Mouse (Mus musculus) megakaryocyte-erythroid progenitor cell, adult 5-6 weeks (primary cell): ENCODE data around the gene Tpp2. TPM values are rescaled to one million over a fixed set of nuclear protein-coding genes. Genes with fewer than 3 reads are reported as not detected.
A peak's percentile ranks its signal among the peaks of the same experiment; 100 is the strongest.

Source experiments
- ATAC-seq: replicated peaks from 2 replicates; pipeline ENCODE4 v1.8.0; 2016; ENCODE audit warnings: mild to moderate bottlenecking, inconsistent platforms; ENCODE audit not compliant: severe bottlenecking, poor library complexity, low FRiP score, low TSS enrichment
- total RNA-seq, 2 experiments: library from RNA; stranded (forward) in 1 of 2; stranded (reverse) in 1 of 2; fragments of 200-1000, 215-1000 nt in 1 of 2; fragments of >200 nt in 1 of 2; fragmentation: Nextera tagmentation in 1 of 2; gene quantifications; 2 replicates each; pipeline ENCODE4 v1.2.3; 2014 to 2017

Gene Tpp2
- total RNA-seq (2014; fragmentation: Nextera tagmentation) (73.5 and 86.8 TPM in 2 replicates), total RNA-seq (2017) (127 and 129 TPM in 2 replicates)

DNA sequence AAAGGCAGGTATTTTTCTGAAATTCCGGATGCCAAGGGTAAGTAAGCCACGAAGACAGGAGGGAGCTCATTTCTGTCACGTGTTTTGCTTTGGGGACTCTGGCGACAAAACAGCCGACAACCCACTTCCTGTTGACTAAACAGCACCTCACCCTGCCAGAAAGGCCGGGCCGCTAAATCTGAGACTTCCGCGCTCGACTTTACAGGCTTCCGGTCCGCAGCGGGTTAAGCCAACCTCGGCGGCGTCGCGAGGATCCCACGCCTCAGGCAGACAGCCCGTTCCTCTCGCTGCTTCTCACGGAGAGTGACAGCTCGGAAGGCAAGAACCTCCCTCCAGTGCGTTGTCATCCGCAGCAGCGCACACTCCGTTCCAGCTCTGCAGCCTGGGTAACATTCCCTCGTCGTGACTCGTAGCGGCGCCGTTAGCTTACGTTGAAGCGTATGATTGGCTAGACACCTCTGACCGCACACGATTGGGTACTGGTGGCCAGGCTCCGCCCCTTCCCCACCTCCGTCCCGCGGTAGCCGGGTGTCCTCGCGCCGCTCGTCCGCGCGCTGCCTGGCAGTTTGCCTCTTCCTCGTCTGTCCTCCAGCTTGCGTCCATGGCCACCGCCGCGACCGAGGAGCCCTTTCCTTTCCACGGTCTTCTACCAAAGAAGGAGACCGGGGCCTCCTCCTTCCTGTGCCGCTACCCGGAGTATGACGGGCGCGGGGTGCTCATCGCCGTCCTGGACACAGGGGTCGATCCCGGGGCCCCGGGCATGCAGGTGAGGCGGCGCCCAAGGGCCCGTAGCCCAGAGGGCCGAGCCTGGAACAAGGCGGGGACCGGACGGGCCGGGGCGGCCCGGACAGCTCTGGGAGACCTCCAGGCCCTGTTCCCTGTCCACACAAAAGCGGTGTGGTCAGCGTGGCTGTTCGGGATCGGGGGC is at the start of gene Tpp2:
Gene Tpp2, plus strand, starts transcription at position 160 of the 928 bp plus-strand sequence.
- peak; percentile 99 for ATAC-seq

DNA sequence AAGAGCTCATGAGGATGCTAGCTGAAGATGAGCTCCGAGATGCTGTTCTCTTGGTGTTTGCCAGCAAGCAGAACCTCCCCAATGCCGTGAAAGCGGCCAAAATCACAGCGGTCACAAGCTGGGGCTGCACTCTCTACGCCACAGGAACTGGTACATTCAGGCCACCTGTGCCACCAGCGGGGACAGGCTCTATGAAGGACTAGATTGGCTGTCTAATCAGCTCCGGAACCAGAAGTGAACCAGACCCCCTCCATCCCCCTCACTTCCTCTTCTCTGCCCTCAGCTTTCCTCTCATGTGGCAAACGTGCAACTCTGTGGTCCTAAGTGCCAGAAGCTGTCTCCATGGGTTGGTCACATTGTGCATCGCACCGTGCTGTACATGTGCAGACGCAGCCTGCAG is 45.1 kb upstream of the Tpp2 start:
- 0 out of 2 replicates have a peak, but pooled peaks have one; percentile 59 for ATAC-seq

DNA sequence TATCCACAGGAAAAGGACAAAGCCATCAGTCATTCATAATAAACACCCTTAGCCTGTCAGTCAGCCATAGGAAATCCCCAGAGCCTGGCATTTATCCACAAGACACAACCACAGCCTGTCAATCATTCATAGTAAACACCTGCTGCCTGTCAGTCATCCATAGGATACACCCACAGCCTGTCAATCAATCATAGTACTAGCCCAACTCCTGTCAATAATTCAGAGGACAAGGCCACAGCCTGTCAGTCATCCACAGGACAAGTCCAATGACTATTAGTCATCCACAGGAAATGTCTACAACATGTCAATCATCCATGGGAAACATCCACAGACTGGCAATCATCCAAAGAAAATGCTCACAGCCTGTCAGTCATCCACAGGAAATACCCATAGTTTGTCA is 37.7 kb upstream of the Tpp2 start:
- no peak for ATAC-seq

DNA sequence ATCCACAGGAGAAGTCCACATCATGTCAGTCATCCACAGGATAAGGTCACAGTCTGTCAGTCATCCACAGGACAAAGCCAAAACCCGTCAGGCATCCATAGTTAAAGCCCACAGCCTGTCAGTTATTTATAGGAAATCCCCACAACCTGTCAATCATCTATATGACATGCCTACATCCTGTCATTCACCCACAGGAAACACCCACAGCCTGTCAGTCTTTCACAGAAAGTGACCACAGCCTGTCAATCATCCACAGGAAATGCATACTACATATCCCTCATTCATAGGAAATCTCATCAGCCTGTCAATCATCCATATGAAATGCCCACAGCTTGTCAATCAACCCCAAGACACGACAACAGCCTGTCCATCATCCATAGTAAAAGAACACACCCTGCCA is 36.3 kb upstream of the Tpp2 start:
- ATAC-seq: no peak

DNA sequence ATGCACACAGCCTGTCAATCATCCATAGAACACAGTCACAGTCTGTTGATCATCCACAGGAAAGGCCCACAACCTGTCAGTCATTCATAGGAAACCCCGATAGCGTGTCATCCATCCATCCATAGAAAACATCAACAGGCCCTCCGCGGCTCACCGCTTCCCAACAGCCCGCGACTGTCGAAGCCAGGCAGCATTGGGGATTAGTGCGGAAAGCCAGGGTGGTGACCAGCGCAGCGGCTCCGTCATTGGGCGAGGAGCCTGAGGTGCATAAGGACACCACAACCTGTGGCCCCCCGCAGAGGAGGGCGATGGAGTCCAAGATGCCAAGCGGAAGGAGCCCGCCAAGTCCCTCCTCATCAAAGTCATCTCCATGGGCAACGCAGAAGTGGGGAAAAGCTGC is 35.5 kb upstream of the Tpp2 start:
- ATAC-seq: no peak

DNA sequence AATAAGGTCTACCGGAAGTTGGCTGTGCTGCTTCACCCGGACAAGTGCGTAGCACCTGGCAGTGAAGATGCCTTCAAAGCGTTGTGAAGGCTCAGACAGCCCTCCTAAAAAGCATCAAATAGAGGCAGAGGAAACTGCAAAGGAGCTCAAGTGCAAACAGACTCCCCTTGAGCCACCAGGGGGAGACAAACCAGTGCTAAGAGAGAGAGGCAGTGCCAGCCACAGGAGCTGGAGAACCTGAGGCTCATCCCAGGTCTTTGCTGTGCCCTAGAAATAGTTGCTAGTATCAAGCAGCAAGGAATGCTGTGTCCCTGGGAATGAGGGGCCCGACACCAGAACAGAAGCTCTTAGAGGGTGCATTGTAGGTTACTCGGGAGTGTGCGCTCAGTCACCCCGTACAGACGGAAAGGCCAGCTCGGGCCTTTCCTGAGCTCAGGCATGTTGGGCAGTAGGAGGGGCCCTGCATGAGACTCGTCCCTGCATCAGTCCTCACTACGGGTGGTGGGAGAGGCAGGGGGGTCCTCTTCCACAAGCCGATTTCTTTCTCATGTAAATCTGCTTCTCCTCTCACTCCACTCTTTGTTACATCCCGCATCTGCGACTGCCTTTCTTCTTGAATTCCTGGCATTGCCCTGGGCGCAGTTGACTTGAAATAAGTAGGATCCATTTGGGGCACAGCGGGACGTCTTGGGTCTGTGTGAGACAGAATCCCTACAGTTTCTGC is 34.3 kb upstream of the Tpp2 start:
- ATAC-seq: peak; percentile 79

DNA sequence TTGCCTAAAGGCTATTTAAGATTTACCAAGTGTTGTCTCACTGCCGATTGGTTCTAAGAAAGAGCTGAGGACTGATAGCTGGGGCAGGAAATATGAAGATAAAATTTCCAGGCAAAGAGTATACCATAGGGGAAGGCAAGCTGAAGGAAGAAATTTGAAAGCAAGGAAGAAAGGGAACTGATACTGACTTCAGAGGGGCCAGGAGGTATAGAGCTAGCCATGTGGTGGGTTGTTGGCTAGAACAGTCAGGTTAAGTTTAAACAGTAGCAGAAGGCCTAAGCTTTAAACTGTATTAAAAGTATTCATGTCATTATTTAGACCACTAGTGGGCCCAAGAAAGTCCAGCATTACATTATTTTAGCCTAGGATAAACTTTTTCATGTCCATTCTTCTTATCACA is 31.0 kb upstream of the Tpp2 start:
- ATAC-seq: no peak

DNA sequence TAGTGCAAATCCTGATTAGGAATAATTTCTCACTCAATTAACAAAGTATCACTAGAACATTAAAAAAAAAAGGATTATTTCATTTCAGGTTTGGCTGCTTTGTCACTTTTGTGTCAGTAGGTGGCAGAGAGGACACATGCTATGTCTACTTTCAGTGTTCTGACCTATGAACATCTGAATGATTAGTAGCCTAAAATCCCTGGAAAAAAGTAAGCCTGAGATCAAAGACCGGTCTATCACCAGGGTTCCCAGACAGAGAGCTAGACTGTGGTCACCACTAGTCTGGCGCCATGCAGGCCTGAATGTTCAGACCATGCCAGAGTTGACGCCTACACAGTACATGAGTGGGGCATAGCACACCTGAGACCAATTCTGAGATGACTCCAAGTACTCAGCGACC is 30.6 kb upstream of the Tpp2 start:
- ATAC-seq: 0 out of 2 replicates have a peak, but pooled peaks have one; percentile 30

DNA sequence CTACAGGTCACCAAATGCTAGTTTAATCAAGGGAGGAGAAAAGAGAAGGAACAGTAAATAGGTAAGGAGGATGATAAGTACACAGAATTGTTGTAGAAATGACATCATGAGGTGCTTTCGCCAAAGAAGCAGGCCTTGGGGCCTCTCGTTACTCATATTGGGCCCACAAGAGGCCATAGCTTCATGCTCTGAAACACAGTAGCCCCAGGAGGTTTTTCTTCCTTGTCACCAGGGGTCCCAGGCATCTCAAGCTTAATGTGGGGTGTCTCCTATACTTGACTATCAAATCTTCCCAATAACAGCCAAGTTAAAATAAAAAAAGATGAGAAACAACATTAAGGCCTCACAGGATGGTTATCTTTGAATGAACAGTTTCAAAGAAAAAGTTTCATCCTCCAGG is 18.0 kb upstream of the Tpp2 start:
- ATAC-seq: no peak

DNA sequence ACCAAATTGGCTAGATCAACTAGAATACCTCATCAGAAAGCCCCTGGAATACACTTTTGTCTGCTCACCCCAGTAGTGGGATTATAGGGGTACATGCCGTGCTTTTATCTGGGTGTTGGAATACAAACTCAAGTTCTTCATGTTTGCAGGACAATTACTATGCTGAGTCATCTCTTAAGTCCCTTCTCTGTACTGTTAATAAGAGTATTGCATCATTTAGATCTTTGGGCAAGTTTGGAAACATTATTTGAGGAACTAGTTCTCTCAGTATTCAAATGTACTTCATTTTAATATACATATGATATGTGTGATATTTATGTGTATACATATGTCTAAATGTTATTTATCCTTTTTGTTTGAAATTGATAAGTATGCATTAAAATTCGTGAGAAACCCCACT is 16.6 kb upstream of the Tpp2 start:
- ATAC-seq: no peak

DNA sequence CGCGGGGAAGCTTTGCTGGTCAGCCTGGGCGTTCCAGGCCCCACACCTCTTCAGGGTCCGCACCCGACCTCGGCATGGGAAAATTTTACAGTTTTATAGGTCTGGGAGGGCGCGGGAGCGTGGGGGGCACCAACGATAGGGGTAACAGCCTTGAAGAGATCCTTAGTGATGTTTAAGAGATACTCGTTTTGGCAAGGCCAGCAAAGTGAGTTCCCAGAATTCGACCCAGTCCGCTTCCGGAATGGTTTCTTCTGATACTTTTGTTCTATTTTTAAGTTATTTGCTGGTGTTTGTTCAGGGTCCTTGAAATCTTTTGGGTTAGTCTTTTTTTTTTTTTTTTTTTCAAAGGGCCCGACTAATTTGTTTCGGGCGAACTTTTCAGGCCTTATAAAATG is 966 bp downstream of the Tpp2 start:
- no peak for ATAC-seq

DNA sequence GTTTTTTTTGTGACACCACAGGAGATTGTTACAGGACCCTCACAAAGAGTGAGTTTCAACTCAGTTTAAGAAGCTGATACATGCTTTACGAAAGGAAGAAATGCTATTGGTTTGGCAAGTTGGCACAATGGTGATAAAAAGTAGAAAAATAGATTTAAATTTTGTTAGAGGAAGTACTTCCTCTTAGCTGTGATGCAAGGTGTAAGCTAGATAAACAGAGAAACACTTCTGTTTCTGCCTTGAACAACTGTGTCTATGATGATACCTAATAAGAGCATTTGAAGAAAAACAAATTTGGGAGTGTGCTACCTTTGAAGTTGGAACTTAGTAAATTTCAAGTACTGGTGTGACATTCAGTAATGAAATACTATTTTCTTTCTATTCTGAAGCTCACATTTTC is 5.9 kb downstream of the Tpp2 start:
- ATAC-seq: no peak

DNA sequence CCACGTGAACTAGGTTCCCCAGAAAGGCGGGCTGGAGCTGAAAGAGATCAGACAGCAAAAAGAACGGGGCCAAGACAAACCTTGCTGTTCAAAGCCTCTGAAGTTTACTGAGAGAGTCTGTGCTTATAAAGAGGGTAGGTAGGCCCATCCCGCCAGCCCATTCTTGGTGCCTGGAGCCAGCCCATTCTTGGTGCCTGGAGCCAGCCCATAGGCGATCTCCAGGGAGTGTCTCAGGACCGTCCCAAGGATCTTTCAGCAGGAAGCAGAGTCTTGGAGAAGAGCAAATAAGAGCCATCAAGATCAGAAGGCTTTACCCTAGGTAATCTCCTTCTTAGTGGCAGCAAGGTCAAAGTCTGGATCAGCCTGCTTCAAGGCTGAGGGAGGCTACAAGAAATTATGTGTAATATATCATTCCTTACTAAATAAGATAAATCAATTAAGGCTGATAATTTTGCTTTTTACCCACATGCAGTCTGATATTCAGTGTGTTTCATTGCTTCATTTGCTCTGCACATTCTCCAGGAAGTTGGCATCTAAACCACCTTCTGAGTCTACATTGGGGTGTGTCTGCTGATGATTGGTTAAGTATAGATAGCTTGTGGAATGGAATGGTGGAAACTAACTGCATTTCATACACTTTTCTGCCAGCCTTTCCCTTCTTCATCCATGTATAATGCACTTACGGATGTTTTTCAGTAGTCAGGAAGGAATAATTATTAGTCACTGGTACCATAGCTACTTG is 8.2 kb downstream of the Tpp2 start:
- ATAC-seq: no peak

DNA sequence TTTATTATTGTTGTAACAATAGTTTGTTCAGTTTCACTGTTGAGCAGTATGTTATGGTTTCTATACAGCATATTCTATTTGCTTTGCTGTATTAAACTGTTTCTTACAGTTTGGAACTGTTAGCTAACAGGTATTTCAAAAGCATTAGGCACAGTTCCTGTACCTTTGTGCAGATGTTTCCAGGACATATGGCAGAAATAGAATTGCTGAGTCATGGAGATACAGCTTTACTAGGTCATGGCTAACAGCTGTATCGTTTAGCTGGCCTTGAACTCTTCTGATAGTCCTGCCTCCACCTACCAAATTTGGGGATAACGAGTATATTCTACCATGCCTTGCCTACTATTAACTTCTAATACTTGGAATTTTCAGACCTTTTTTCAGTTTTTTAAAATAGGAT is 9.4 kb downstream of the Tpp2 start:
- ATAC-seq: no peak; the same call in 1 of the 2 replicates

DNA sequence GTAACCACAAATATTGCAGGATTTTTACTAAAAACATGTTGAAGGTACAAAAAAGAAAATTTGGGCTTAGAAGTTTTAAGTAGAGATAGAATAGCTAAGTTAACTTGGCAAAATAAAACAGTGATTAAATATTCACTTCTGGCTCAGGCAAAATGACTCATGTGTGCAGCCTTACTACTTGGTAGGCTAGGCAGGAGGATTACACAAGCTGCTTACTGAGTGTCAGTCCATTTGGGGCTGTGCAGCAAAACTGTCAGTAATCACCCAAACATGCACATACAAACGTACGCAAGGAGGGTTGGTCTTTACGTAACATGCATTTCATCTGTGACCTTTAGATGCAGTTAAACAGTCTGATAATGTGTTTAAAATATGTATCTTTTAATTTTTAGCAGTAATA is 20.2 kb downstream of the Tpp2 start:
- no peak for ATAC-seq

DNA sequence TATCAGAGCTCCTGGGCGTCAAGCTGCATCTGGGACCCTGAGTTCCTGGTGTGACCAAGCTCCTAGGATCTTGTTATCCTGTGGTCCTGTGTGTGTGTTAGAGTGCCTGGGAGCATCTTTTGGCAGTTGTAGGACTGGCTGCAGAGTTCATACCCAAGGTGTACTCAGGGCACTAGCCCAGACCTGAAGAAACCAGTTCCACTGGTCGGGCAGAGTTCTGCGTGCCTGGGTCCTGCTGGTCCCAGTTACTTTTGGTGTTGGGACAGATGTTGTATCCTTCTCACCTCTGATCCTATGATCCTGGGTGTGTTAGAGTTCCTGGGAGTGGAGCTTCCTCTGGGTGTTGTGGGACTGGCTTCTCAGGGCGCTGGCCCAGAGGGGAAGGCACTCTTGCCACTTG is 30.9 kb downstream of the Tpp2 start:
- ATAC-seq: no peak

DNA sequence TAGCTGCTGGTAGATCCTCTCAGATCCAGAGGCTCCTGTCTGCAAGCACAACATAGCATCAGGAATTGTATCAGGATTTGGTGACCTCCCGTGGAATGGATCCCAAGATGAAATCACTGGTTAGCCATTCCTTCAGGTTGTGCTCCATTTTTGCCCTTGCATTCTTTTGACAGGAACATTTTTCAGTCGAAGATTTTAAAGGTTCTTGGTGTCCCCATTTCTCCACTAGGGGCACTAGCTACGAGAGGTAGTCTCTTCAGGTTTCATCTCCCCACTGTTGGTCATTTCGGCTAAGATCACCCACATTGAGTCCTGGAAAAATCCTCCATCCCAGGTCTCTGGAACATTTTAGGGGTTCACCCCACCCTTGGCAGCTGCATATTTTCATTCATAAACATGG is 33.3 kb downstream of the Tpp2 start:
- ATAC-seq: peak; percentile 44; the same call in 1 of the 2 replicates

DNA sequence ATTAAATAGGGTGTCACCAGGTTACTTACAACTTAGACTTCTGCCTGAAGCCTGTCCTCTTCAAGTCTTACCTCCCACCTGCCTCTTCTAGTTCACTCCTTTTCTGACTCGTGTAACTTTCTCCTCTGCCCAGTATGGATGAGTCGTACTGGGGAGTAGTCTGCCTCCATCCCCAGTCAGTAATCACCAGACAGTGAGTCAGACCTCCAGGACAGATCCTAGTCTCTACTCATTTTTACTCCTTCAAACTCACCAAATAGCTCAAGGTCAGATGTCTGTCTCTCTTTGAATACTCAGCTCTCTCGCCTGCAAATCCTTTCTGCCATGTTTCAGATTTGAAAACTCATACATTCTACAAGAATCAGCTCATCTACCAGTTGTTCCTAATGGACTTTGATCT is 35.9 kb downstream of the Tpp2 start:
- no peak for ATAC-seq

DNA sequence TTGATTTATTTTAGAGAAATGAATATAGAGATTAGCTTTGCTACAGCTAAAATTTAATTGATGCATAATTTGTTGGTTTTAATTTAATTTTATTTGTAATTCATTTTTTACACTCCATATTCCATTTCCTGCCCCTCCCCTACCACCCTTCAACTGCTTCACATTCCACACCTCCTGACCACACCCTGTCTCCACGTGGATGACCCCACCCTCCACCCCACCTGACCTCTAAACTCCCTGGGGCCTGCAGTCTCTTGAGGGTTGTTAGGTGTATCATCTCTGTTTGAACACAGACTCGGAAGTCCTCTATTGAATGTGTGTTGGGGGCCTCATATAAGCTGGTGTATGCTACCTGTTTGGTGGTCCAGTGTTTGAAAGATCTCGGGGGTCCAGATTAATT is 37.6 kb downstream of the Tpp2 start:
- ATAC-seq: no peak
